Mouse (Mus musculus) liver, embryonic 14 days (tissue): ENCODE results near the gene Hspb9. TPM values are rescaled to one million over a fixed set of nuclear protein-coding genes. Genes with fewer than 3 reads are reported as not detected.

Source experiments
- polyA plus RNA-seq: library from polyadenylated mRNA; depleted of rRNA; stranded (reverse); fragments of >200 nt; gene quantifications from 2 replicates; pipeline ENCODE4 v1.2.3, GENCODE M21; 2012; rRNA removed

Gene Hspb9
- polyA plus RNA-seq, result not detected in 2 replicates

DNA sequence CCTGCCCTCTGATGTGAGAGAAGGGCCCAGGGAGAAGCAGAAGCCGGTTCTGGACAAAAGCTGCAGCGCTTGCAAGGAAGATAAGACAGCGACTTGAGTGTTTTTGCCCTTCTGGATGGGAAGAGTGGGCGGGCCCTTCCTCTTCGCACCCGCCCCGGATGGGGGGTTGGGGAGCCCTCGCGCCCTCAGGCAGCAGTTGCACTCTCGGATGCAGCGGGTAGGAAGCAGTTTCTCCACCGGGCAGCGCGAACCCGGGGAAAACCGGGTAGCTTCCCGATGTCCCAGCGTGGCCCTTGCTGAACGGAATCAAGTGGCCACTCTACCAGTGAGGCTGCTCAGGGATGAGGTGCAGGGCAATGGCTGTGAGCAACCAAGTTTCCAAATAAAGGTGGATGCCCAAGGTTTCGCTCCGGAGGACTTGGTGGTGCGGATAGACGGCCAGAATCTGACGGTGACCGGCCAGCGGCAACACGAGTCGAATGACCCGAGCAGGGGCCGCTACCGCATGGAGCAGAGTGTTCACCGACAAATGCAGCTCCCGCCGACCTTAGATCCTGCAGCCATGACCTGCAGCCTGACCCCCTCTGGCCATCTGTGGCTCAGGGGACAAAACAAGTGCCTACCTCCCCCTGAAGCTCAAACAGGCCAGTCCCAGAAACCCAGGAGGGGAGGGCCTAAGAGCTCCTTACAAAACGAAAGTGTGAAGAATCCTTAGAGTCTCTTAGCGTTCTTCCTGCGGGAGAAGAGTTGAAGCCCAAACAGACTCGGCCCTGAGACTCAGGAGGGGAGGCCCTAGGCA, at the start of gene Hspb9:
TSS of gene Hspb9 (plus strand) at position 116 of the 799 bp plus-strand sequence.

GRCm38 (mm10) chr11:100692164-100692616, 21.5 kb upstream of the Hspb9 start, which contains the start of gene Zfp385c:
Gene Zfp385c, minus strand, starts transcription at chr11:100692455.

GRCm38 (mm10) chr11:100703851-100704531, 9.7 kb upstream of the Hspb9 start, which contains the start of gene Dhx58:
Gene Dhx58, minus strand, starts transcription at chr11:100704271.

GRCm38 (mm10) chr11:100711783-100712615, 1.7 kb upstream of the Hspb9 start, which contains the start of gene Kat2a:
Gene Kat2a, minus strand, starts transcription at chr11:100712465.

DNA sequence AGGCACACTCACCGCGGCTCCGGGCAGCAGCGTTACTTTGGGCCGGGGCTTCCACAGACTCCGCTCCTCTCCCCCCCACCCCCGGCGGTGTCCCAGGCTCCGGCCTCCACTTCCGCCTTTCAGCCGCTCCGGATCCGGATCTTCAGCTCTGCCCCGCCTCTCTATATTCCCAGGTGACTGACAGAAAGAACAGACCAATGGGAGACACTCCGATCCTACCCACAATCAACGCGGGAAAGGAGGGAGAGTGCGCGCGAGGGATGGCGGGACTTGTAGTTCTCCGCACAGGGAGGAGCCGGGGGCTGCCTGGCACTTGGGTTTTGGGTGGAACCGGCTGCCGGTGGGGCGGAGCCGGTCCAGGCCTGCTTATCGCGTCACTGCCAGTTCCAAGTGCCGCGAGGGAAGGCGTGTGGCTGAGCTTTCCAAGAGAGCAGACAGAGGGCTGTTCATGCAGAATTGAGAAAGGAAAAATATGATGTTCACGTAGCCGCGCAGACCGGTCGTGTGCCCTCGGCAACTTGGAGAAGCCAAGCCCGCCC, 24.5 kb downstream of the Hspb9 start, which contains the start of gene Rab5c:
TSS of gene Rab5c (minus strand) at position 150 of the 539 bp plus-strand sequence.

DNA sequence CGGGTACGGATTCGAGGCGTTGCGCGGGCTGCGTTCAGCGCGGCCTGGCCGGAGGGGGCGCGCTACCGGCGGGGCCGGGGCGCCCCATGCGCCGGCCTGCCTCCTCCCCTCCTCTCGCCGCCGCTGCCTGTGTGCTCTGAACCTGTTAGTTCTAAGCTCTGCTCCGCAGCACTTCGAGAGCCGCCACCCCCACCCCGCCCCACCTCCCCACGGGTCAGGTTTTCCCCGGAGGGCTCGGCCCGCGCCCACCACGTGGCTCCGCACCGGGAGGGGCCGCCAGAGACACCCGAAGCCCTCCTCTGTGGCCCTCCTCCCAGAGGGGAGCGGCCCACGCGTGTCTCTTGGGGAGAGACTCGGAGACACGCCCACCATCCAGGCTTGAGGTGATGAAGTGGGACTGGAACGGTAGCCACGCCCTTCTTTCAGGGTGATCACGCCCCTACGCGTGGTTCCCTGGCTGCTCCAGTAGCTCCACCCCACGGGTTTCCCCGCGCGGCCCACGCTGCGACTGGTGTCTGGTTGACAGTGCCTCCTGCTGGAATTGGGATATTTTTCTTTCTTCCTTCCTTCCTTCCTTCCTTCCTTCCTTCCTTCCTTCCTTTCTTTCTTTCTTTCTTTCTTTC, 46.1 kb downstream of the Hspb9 start, which contains the start of gene Kcnh4:
TSS of gene Kcnh4 (minus strand) at position 332 of the 623 bp plus-strand sequence.

GRCm38 (mm10) chr11:100762831-100763230, 49.2 kb downstream of the Hspb9 start, which contains the start of gene Hcrt:
Gene Hcrt, minus strand, starts transcription at chr11:100762931.

Other genes starting within 250 kb of the Hspb9 start
- gene Klhl11, start 241.1 kb upstream of the Hspb9 start, polyA plus RNA-seq, result 1.5 and 1.6 TPM in 2 replicates
- 41.9 and 48.7 TPM in 2 replicates for gene Acly, start 185.8 kb upstream of the Hspb9 start, polyA plus RNA-seq
- gene Ttc25, start 168.2 kb upstream of the Hspb9 start, polyA plus RNA-seq, result 0.01 and 0.03 TPM in 2 replicates
- gene Cnp, start 138.9 kb upstream of the Hspb9 start, polyA plus RNA-seq, result 5.7 and 6.5 TPM in 2 replicates
- gene Nkiras2, start 94.6 kb upstream of the Hspb9 start, polyA plus RNA-seq, result 13.4 and 15.3 TPM in 2 replicates
- gene Dnajc7, start 93.7 kb upstream of the Hspb9 start, polyA plus RNA-seq, result 69.6 and 74.3 TPM in 2 replicates
- 0.01 TPM in 1 of 2 replicates, not detected in the other for gene Zfp385c, start 21.4 kb upstream of the Hspb9 start, polyA plus RNA-seq
- gene Dhx58, start 9.6 kb upstream of the Hspb9 start, polyA plus RNA-seq, result 1.7 and 2.4 TPM in 2 replicates
- 12.3 and 13.4 TPM in 2 replicates for gene Kat2a, start 1.4 kb upstream of the Hspb9 start, polyA plus RNA-seq
- 91.8 and 106 TPM in 2 replicates for gene Rab5c, start 24.4 kb downstream of the Hspb9 start, polyA plus RNA-seq
- gene Kcnh4, start 46.1 kb downstream of the Hspb9 start, polyA plus RNA-seq, result not detected in 2 replicates
- not detected in 2 replicates for gene Hcrt, start 49.1 kb downstream of the Hspb9 start, polyA plus RNA-seq
- 1.9 and 2.3 TPM in 2 replicates for gene Ghdc, start 57.1 kb downstream of the Hspb9 start, polyA plus RNA-seq
- gene Stat5b, start 136.9 kb downstream of the Hspb9 start, polyA plus RNA-seq, result 11.0 and 13.0 TPM in 2 replicates
- gene Stat5a, start 145.5 kb downstream of the Hspb9 start, polyA plus RNA-seq, result 6.8 and 8.9 TPM in 2 replicates
- 17.2 and 19.3 TPM in 2 replicates for gene Stat3, start 225.7 kb downstream of the Hspb9 start, polyA plus RNA-seq